Mouse (Mus musculus) limb, embryonic 14.5 days (tissue): Measurements from ENCODE around the gene Nat8f6. TPM values are rescaled to one million over a fixed set of nuclear protein-coding genes. Genes with fewer than 3 reads are reported as not detected.

ENCODE experiments used
- ATAC-seq: fragments of 200-750 bp; cut with Nextera tagmentation; 2 replicates; pipeline ENCODE4 v1.8.0; 2017; ENCODE audit warnings: low read depth, moderate number of reproducible peaks, moderate TSS enrichment; ENCODE audit not compliant: low FRiP score
- DNase-seq: peaks from one replicate; pipeline ENCODE4 v3.0.0-alpha.2; 2015; ENCODE audit warnings: low spot score
- H3K27ac ChIP-seq: fragments of 300-500 bp; sonication (generic); replicated peaks from 2 replicates; pipeline ENCODE4 v1.5.1; 2014; ENCODE audit warnings: low read depth, mild to moderate bottlenecking, low read length, moderate library complexity, mixed read lengths
- H3K27me3 ChIP-seq: fragments of 300-500 bp; sonication (generic); 2 replicates; pipeline ENCODE4 v1.6.1; 2014; ENCODE audit warnings: low read length, mixed read lengths; ENCODE audit not compliant: control insufficient read depth, insufficient read depth
- H3K36me3 ChIP-seq: fragments of 300-500 bp; sonication (generic); 2 replicates; pipeline ENCODE4 v1.6.1; 2014; ENCODE audit warnings: mild to moderate bottlenecking, low read length, moderate library complexity, mixed read lengths; ENCODE audit not compliant: control insufficient read depth, insufficient read depth
- H3K4me1 ChIP-seq: fragments of 300-500 bp; sonication (generic); 2 replicates; pipeline ENCODE4 v1.6.1; 2014; ENCODE audit warnings: antibody characterized with exemption, low read length, mixed read lengths; ENCODE audit not compliant: control insufficient read depth, insufficient read depth
- H3K4me2 ChIP-seq: fragments of 300-500 bp; sonication (generic); replicated peaks from 2 replicates; pipeline ENCODE4 v1.6.1; 2014; ENCODE audit warnings: low read depth, mild to moderate bottlenecking, low read length, moderate library complexity; ENCODE audit not compliant: severe bottlenecking
- H3K4me3 ChIP-seq: fragments of 300-500 bp; sonication (generic); replicated peaks from 2 replicates; pipeline ENCODE4 v1.5.1; 2014; ENCODE audit warnings: low read length
- H3K9ac ChIP-seq: fragments of 300-500 bp; sonication (generic); 2 replicates; pipeline ENCODE4 v1.6.1; 2014; ENCODE audit warnings: mild to moderate bottlenecking, low read depth, low read length, moderate library complexity; ENCODE audit not compliant: severe bottlenecking
- H3K9me3 ChIP-seq: fragments of 300-500 bp; sonication (generic); 2 replicates; pipeline ENCODE4 v1.6.1; 2016; ENCODE audit warnings: low read length; ENCODE audit not compliant: control insufficient read depth
- POLR2A ChIP-seq: fragments of 200-500 bp; IDR thresholded peaks from 2 replicates; pipeline ENCODE4 v1.8.0; 2012; ENCODE audit warnings: inconsistent platforms, mild to moderate bottlenecking, moderate library complexity, borderline replicate concordance; ENCODE audit not compliant: insufficient read depth, insufficient read length; ENCODE audit errors: extremely low read depth
- WGBS: fragments of 180-500 bp; shearing (Covaris S2); extraction: QIAGEN DNeasy Blood & Tissue Kit; methylation state at CpG from one replicate; pipeline ENCODE4 v1.1.7; 2014; 5-methylcytosine and 5-hydroxymethylcytosine counted together
- polyA plus RNA-seq, 2 experiments: library from polyadenylated mRNA; depleted of rRNA in 1 of 2; stranded (reverse) in 1 of 2; unstranded in 1 of 2; fragments of >200 nt; fragmentation: Nextera tagmentation in 1 of 2; extraction: Ambion mirVana in 1 of 2; gene quantifications; 2 replicates each; pipeline versions ENCODE4 v1.2.1 to v1.2.3; 2012 to 2014

Gene Nat8f6
- polyA plus RNA-seq, 2 experiments = 0.08 TPM; not detected in 1

GRCm38 (mm10) chr6:85863840-85864239, 43.1 kb upstream of the Nat8f6 start:
- DNase-seq (no peak), ATAC-seq (no peak)
- Histone ChIP-seq H3K27ac (no peak overlapping the region), H3K36me3 (no peaks in the 10 kb centered on the region), H3K4me3 (no peak overlapping the region), H3K9me3 (no peaks in the 10 kb centered on the region), H3K9ac (no peak overlapping the region), H3K4me1 (no peaks in the 10 kb centered on the region), H3K4me2 (no peak overlapping the region), H3K27me3 (no peaks in the 10 kb centered on the region)
- 82% methylated on average over 2 of the region's 2 CpGs for WGBS
- TF ChIP-seq POLR2A = no peak

GRCm38 (mm10) chr6:85863136-85863535, 42.4 kb upstream of the Nat8f6 start:
- ATAC-seq (no peak), DNase-seq (no peak)
- H3K27me3 ChIP-seq = no peaks in the 10 kb centered on the region
- no peak overlapping the region for H3K4me2 ChIP-seq
- no peaks in the 10 kb centered on the region for H3K4me1 ChIP-seq
- TF ChIP-seq POLR2A = no peak
- no peak overlapping the region for H3K4me3 ChIP-seq
- WGBS = 89% methylated on average over 2 of the region's 2 CpGs
- H3K9ac ChIP-seq = no peak overlapping the region
- H3K27ac ChIP-seq = no peak overlapping the region
- no peaks in the 10 kb centered on the region for H3K36me3 ChIP-seq
- no peaks in the 10 kb centered on the region for H3K9me3 ChIP-seq

GRCm38 (mm10) chr6:85862565-85862964, 41.8 kb upstream of the Nat8f6 start:
- Histone ChIP-seq H3K27me3 (no peaks in the 10 kb centered on the region), H3K4me3 (no peak overlapping the region), H3K9me3 (no peaks in the 10 kb centered on the region), H3K9ac (no peak overlapping the region), H3K27ac (no peak overlapping the region), H3K4me1 (no peaks in the 10 kb centered on the region), H3K4me2 (no peak overlapping the region), H3K36me3 (no peaks in the 10 kb centered on the region)
- 77% methylated on average over 3 of the region's 3 CpGs for WGBS
- no peak for ATAC-seq
- no peak for TF ChIP-seq POLR2A
- no peak for DNase-seq

GRCm38 (mm10) chr6:85861247-85861646, 40.5 kb upstream of the Nat8f6 start:
- H3K4me2 ChIP-seq = no peak overlapping the region
- H3K4me1 ChIP-seq = no peaks in the 10 kb centered on the region
- no peaks in the 10 kb centered on the region for H3K9me3 ChIP-seq
- no peaks in the 10 kb centered on the region for H3K27me3 ChIP-seq
- H3K9ac ChIP-seq = no peak overlapping the region
- ATAC-seq = no peak
- no peak for TF ChIP-seq POLR2A
- DNase-seq = no peak
- H3K36me3 ChIP-seq = no peaks in the 10 kb centered on the region
- H3K27ac ChIP-seq = no peak overlapping the region
- 83% methylated on average over 3 of the region's 3 CpGs for WGBS
- no peak overlapping the region for H3K4me3 ChIP-seq

- Histone ChIP-seq H3K27ac (no peak overlapping the region), H3K4me2 (no peak overlapping the region), H3K9ac (no peak overlapping the region), H3K36me3 (no peaks in the 10 kb centered on the region), H3K27me3 (no peaks in the 10 kb centered on the region), H3K9me3 (no peaks in the 10 kb centered on the region), H3K4me1 (no peaks in the 10 kb centered on the region), H3K4me3 (no peak overlapping the region)
- no peak for DNase-seq
- WGBS = 85% methylated on average over 1 of the region's 1 CpGs
- ATAC-seq = no peak
- no peak for TF ChIP-seq POLR2A
Observed at GRCm38 (mm10) chr6:85856194-85856678, 35.5 kb upstream of the Nat8f6 start.

- ATAC-seq = no peak
- Histone ChIP-seq H3K4me1 (no peaks in the 10 kb centered on the region), H3K4me3 (no peak overlapping the region), H3K27ac (no peak overlapping the region), H3K27me3 (no peaks in the 10 kb centered on the region), H3K9me3 (no peaks in the 10 kb centered on the region), H3K36me3 (no peaks in the 10 kb centered on the region), H3K4me2 (no peak overlapping the region), H3K9ac (no peak overlapping the region)
- no peak for DNase-seq
- no peak for TF ChIP-seq POLR2A
- WGBS = 84% methylated on average over 3 of the region's 3 CpGs
Observed at GRCm38 (mm10) chr6:85853481-85853880, 32.7 kb upstream of the Nat8f6 start.
